Mouse (Mus musculus) common myeloid progenitor, adult 5-6 weeks (primary cell): ENCODE measurements at regions not wholly inside any gene's neighbourhood (a gene's known extent, or its start where the extent isn't known, plus 50 kb on each side); places are given as distances from the start of the nearest gene placed in this dataset.

Source experiments
- ATAC-seq: replicated peaks from 2 replicates; pipeline ENCODE4 v1.8.0; 2016; ENCODE audit warnings: low read depth, mild to moderate bottlenecking, moderate TSS enrichment, inconsistent platforms; ENCODE audit not compliant: poor library complexity, severe bottlenecking

GRCm38 (mm10) chr8:103839990-103840389 lies 261.4 kb upstream of the Cdh5 start:
- ATAC-seq, result no peak

GRCm38 (mm10) chr8:103845964-103846363 lies 255.5 kb upstream of the Cdh5 start:
- no peak for ATAC-seq

- ATAC-seq, result no peak
These were observed 254.9 kb upstream of the Cdh5 start for GRCm38 (mm10) chr8:103846382-103846976.

- ATAC-seq, result no peak
These were observed 251.6 kb upstream of the Cdh5 start for GRCm38 (mm10) chr8:103849785-103850184.

- no peak for ATAC-seq
These were observed 250.1 kb upstream of the Cdh5 start for GRCm38 (mm10) chr8:103851286-103851685.

- no peak for ATAC-seq
These were observed 248.4 kb upstream of the Cdh5 start for GRCm38 (mm10) chr8:103853048-103853447.

- ATAC-seq, result no peak
These were observed 246.1 kb upstream of the Cdh5 start for GRCm38 (mm10) chr8:103855291-103855690.

GRCm38 (mm10) chr8:103859130-103859529 lies 242.3 kb upstream of the Cdh5 start:
- no peak for ATAC-seq

GRCm38 (mm10) chr8:103873598-103874502 lies 227.6 kb upstream of the Cdh5 start:
- no peak for ATAC-seq

GRCm38 (mm10) chr8:103874506-103874905 lies 226.9 kb upstream of the Cdh5 start:
- ATAC-seq, result no peak

- ATAC-seq, result no peak
These were observed 221.9 kb upstream of the Cdh5 start for GRCm38 (mm10) chr8:103879505-103879904.

GRCm38 (mm10) chr8:103880431-103881145 lies 220.8 kb upstream of the Cdh5 start:
- ATAC-seq, result no peak

- ATAC-seq, result no peak
These were observed 220.3 kb upstream of the Cdh5 start for GRCm38 (mm10) chr8:103881146-103881486.

- no peak for ATAC-seq
These were observed 216.3 kb upstream of the Cdh5 start for GRCm38 (mm10) chr8:103884873-103885780.

- ATAC-seq, result no peak
These were observed 206.8 kb upstream of the Cdh5 start for GRCm38 (mm10) chr8:103894589-103894988.

GRCm38 (mm10) chr8:103895132-103895531 lies 206.3 kb upstream of the Cdh5 start:
- no peak for ATAC-seq

- no peak for ATAC-seq
These were observed 204.0 kb upstream of the Cdh5 start for GRCm38 (mm10) chr8:103897463-103897862.

GRCm38 (mm10) chr8:103902516-103902915 lies 198.9 kb upstream of the Cdh5 start:
- ATAC-seq, result no peak

GRCm38 (mm10) chr8:103903635-103904034 lies 197.8 kb upstream of the Cdh5 start:
- no peak for ATAC-seq

GRCm38 (mm10) chr8:103907662-103908061 lies 193.8 kb upstream of the Cdh5 start:
- no peak for ATAC-seq
